Mouse (Mus musculus) limb, embryonic 12.5 days (tissue): ENCODE data around the gene Cnp. TPM values are rescaled to one million over a fixed set of nuclear protein-coding genes. Genes with fewer than 3 reads are reported as not detected.
"Not testable (repeated sequence)": the region's sequence is repeated elsewhere in the genome, so short reads cannot be mapped to it uniquely, and the experiment has no call there.

ENCODE experiments used
- ATAC-seq: fragments of 200-750 bp; cut with Nextera tagmentation; 2 replicates; pipeline ENCODE4 v1.8.0; 2017; ENCODE audit warnings: low read depth, moderate TSS enrichment; ENCODE audit not compliant: insufficient number of reproducible peaks, insufficient read depth, low FRiP score, low TSS enrichment
- H3K27ac ChIP-seq: fragments of 300-500 bp; sonication (generic); 2 replicates; pipeline ENCODE4 v1.5.1; 2016; ENCODE audit warnings: mild to moderate bottlenecking, moderate library complexity
- H3K27me3 ChIP-seq: fragments of 300-500 bp; sonication (generic); 2 replicates; pipeline ENCODE4 v1.6.1; 2016; ENCODE audit warnings: mild to moderate bottlenecking, moderate library complexity
- H3K36me3 ChIP-seq: fragments of 300-500 bp; sonication (generic); 2 replicates; pipeline ENCODE4 v1.6.1; 2016; ENCODE audit warnings: mild to moderate bottlenecking, moderate library complexity
- H3K4me1 ChIP-seq: fragments of 300-500 bp; sonication (generic); replicated peaks from 2 replicates; pipeline ENCODE4 v1.6.1; 2016
- H3K4me2 ChIP-seq: fragments of 300-500 bp; sonication (generic); 2 replicates; pipeline ENCODE4 v1.6.1; 2016; ENCODE audit warnings: mild to moderate bottlenecking, moderate library complexity
- H3K4me3 ChIP-seq: fragments of 300-500 bp; sonication (generic); replicated peaks from 2 replicates; pipeline ENCODE4 v1.5.1; 2016; ENCODE audit warnings: mild to moderate bottlenecking
- H3K9ac ChIP-seq: fragments of 300-500 bp; sonication (generic); replicated peaks from 2 replicates; pipeline ENCODE4 v1.6.1; 2016; ENCODE audit warnings: mild to moderate bottlenecking, moderate library complexity
- H3K9me3 ChIP-seq: fragments of 300-500 bp; sonication (generic); 2 replicates; pipeline ENCODE4 v1.6.1; 2016; ENCODE audit warnings: mild to moderate bottlenecking, moderate library complexity
- WGBS: fragments of 180-500 bp; shearing (Covaris S2); methylation state at CpG from one replicate; pipeline ENCODE4 v1.1.7; 2016; 5-methylcytosine and 5-hydroxymethylcytosine counted together
- polyA plus RNA-seq: library from polyadenylated mRNA; unstranded; fragments of >200 nt; fragmentation: Nextera tagmentation; extraction: Ambion mirVana; gene quantifications from 2 replicates; pipeline ENCODE4 v1.2.1, GENCODE M21; 2016

Cnp gene
- polyA plus RNA-seq: 32.3 and 34.5 TPM in 2 replicates

DNA sequence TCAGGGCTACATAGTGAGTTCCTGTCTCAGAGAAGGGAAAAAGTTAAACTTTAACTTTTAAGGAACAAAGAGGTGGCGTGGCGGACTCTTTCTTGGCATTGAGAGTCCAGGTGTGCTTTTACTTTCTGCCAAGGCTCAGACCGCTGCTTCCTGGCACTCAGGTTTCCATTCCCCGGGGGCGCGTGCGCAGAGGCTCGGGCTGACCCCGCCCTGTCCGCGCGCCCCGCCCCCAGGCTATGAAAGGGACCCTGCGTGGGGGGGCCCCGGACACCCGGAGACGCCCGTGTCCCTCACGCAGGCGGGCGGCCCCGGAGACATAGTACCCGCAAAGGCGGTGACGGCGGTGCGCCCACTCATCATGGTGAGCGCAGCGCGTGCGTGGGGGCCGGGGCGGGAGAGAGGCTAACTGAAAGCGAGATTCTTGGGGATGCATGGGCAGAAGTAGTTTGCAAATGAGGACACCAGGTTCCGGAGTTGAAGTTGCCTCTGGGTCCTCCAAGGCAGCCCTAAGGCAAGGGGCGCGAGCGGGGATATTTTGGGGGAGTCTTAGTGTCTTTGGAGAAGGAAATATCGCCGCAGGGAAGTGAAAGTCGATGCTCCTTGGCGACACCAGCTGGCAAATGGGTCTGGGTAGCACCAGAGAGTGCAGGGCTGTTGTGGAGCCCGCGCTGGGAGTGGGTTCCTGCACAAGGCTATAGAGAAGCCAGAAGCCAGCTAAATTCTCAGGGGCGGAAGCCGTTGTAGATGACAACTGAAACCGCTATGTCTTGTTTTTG is at the start of gene Cnp:
TSS of gene Cnp (plus strand) at position 197 of the 776 bp plus-strand sequence.
- H3K4me3 ChIP-seq: peak within 1 kb of the TSS; percentile 65
- peak within 1 kb of the TSS; percentile 68 for H3K27ac ChIP-seq
- WGBS: 2% methylated on average over 47 of the region's 47 CpGs
- ATAC-seq: peak; percentile 61
- peaks cover 24% of the 10 kb centered on the region for H3K36me3 ChIP-seq
- peak within 1 kb of the TSS; percentile 67 for H3K9ac ChIP-seq
- H3K9me3 ChIP-seq: no peaks in the 10 kb centered on the region
- H3K4me2 ChIP-seq: peak within 1 kb of the TSS; percentile 69
- H3K27me3 ChIP-seq: peaks cover 21% of the 10 kb centered on the region
- H3K4me1 ChIP-seq: peaks cover 15% of the 10 kb centered on the region

DNA sequence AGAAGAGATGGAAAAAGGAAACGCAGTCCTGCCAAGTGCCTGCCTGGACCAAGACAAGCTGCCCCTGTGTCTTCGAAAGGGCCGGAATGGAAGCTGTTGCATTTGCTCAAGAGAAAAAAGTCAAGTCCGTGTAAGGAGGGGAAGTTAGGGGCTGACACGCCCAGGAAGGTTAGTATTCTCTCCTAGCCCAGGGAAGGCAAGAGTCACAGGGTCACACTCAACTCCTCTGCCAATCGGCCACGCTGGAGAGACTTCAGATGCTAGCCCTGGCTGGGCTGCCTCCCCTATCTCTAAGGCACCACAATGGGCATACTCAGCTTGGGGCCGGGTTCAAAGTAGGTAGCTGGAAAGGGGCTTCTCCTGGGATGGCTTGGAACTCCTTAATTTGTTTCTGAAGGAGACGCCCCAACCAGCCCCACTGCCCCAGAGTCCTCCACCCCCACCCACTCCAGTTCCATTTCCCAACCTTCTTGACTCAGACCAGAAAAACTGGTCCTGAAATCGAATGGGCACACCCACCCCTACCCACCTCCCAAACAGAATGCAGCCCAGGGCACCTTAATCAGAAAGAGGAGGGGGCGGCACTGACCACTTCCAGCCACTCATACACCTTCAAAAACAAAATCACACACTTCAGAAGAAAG is 49.6 kb upstream of the Cnp start:
- 62% methylated on average over 11 of the region's 11 CpGs for WGBS
- peak overlapping the region; percentile 93 for H3K4me2 ChIP-seq
- peak overlapping the region; percentile 79 for H3K4me3 ChIP-seq
- H3K27ac ChIP-seq: no peak overlapping the region
- no peaks in the 10 kb centered on the region for H3K27me3 ChIP-seq
- H3K9me3 ChIP-seq: no peaks in the 10 kb centered on the region
- peaks cover 27% of the 10 kb centered on the region for H3K4me1 ChIP-seq
- H3K9ac ChIP-seq: 0 out of 2 replicates have a peak overlapping the region, but pooled peaks have one; percentile 34
- no peak for ATAC-seq
- H3K36me3 ChIP-seq: peaks cover 45% of the 10 kb centered on the region

DNA sequence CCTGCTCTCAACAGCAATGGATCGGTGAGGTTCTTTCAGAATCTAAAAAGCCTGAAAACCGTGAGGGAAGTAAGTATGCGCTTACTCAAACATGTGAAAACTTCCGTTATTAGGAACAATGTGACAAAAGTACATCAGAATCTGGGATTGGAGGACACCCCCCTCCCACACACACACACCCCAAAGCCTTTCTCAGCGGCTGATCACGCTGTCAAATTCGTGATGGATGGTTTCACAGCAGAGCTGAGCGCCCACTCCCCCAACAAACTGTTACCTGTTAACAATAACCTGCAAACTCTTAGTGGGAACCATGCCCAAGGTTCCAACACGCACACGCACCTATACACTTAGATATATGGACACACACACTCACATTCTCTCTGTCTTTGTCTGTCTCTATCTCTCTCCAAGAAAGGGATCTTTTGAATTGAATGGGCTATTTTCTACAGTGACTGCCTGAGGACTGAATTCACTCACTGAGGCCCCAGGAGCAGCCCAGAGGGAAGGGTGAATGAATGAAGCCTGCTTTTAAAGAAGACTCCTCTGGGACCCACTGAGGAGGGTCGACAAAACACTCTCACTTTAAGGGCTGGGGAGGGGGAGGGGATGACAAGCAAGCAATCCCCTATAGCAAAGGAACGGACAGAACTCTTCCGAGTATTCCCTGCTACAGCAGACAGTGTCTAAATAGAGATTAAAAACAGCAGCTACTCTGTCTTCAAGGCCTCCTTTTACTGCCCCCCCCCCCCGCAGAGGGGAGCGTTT is 48.5 kb upstream of the Cnp start:
- no peak for ATAC-seq
- Histone ChIP-seq H3K4me1 (peaks cover 27% of the 10 kb centered on the region), H3K36me3 (peaks cover 34% of the 10 kb centered on the region), H3K27ac (no peak overlapping the region), H3K4me3 (peak overlapping the region; percentile 79), H3K27me3 (no peaks in the 10 kb centered on the region), H3K4me2 (peak overlapping the region; percentile 93), H3K9me3 (no peaks in the 10 kb centered on the region), H3K9ac (peak overlapping the region; percentile 75)
- WGBS: 13% methylated on average over 15 of the region's 15 CpGs

DNA sequence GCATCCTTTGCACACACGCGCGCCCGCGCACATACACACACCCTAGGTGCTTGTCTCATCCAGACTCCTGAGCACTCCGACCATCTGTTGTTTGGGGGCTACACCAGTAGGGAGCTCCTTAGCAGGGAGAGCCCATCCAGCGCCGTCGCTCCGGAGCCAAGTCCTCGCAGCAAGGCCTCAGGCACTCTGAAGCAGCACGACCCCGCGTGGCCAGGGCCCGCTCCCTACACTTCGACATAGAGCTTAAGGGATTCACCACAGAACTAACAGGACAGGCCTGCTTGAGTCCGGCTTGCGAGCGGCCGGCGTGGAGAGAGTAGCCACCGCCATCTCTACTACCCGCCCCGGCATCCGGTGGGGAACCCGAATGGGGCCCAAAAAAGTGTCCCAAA is 47.6 kb upstream of the Cnp start:
- peaks cover 27% of the 10 kb centered on the region for H3K4me1 ChIP-seq
- H3K4me3 ChIP-seq: peak overlapping the region; percentile 79
- peak overlapping the region; percentile 91 for H3K27ac ChIP-seq
- peak overlapping the region; percentile 75 for H3K9ac ChIP-seq
- H3K27me3 ChIP-seq: no peaks in the 10 kb centered on the region
- WGBS: under 1% methylated on average over 26 of the region's 26 CpGs
- peaks cover 26% of the 10 kb centered on the region for H3K36me3 ChIP-seq
- peak overlapping the region; percentile 93 for H3K4me2 ChIP-seq
- H3K9me3 ChIP-seq: no peaks in the 10 kb centered on the region
- peak; percentile 16; the same call in 1 of the 2 replicates for ATAC-seq

DNA sequence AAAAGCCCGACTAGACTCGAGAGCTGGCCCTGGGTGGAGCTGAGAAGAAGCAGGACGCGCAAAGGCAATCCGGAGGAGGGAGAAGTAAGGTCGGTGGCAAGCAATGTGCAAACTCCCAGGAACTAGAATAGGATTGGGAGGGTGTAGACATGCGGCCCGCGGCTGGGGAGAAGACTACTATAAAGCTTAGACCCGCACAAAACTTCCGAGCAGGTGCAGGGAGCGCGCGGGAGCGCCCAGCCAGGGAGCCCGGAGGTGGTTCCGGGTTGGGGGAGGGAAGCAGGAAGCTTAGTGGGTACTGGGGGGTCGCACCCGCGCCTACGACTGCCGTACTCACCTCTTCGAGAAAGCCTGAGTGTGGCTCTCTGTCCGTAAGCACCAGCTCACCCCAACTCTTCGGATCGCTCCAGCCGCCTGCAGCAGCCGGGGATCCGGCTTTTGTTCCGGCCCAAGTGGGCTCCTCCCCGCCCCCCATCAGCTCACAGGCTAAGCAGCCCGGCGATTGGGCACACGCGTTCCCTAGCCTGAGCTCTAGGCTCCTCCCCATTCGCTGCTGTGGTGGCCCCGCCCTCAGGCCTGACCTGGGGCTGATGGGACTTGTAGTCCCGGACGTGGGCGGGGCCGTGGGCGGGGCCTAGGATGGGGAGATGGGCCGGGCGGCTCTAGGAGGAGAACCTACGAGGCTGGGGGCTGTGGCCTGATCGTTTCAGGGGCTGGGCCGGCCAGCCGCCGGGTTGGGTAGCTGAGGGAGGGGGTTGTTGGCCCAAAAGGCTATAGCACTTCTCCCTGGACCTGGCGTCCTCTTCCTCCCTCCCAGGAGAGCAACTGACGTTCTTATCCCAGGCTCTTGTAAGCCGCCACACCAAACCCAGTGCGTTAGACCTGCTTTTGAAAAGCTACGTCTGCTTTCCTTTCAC is 47.0 kb upstream of the Cnp start, which contains the start of gene Acly:
TSS of gene Acly (minus strand) at position 543 of the 917 bp plus-strand sequence.
- peak within 1 kb of the TSS; percentile 79 for H3K4me3 ChIP-seq
- under 1% methylated on average over 53 of the region's 54 CpGs for WGBS
- H3K4me1 ChIP-seq: peaks cover 27% of the 10 kb centered on the region
- ATAC-seq: peak; percentile 97
- H3K27ac ChIP-seq: peak within 1 kb of the TSS; percentile 91
- peaks cover 19% of the 10 kb centered on the region for H3K36me3 ChIP-seq
- peak within 1 kb of the TSS; percentile 93 for H3K4me2 ChIP-seq
- no peaks in the 10 kb centered on the region for H3K9me3 ChIP-seq
- H3K27me3 ChIP-seq: no peaks in the 10 kb centered on the region
- H3K9ac ChIP-seq: peak within 1 kb of the TSS; percentile 75

DNA sequence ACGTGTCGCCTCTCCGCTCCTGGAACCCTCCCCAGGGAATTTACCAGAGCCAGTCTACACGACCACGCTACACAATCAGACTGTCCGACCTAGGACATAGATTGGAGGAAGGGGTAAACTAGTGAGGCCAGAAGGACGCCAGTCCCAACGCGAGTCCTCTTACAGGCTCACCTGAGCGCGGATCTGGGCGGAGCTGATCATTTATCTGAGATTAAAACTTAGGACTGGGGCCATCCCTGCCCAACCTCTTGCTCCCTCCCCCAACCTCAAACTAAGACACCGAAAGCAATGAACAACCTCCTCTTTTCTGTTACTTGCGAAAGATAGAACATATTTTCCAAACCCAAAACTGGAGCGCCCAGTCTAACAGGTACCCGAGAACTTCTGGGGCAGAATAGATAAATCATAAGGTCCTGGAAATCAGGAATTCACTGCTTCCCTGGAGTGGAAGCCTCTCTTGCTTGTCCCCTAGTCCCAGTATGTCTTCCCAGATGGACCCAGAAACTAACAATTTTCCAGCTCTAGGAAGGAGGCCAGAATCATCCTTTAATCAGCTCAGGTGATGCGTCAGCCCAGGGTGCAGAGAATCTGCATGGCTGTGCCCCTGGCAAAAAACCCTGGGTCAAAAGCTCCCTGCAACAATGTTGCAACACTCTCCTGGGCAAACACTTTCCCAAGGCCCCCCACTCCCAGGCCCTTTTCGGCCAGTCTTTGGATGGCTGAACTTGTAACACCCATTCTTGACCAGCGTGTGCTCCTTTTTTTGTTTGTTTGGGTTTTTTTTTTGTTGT is 46.1 kb upstream of the Cnp start:
- peak overlapping the region; percentile 79 for H3K4me3 ChIP-seq
- 22% methylated on average over 19 of the region's 19 CpGs for WGBS
- peak; percentile 34; the same call in 1 of the 2 replicates for ATAC-seq

DNA sequence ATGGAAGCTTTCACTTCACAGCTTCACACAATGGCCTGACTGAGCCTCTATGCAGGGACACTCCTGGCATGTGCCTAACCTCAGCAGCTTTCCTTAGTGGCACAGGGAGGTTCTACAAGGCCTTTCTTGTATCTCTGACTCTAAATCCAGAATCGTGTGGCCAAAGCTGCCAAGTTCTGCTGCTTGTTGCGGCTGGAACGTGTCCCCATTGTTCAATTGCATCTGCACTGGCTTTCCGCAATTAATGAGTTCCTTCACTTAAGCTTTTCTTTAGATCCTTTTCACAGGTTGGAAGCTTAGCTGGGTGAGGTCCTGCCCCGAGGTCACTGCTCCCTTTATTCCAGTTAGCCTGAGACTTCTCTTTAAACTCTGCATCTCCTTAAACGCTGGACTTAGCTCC is 40.8 kb upstream of the Cnp start:
- Histone ChIP-seq H3K9me3 (no peaks in the 10 kb centered on the region), H3K27me3 (no peaks in the 10 kb centered on the region), H3K4me3 (no peak overlapping the region), H3K4me1 (no peaks in the 10 kb centered on the region), H3K36me3 (no peaks in the 10 kb centered on the region), H3K27ac (no peak overlapping the region), H3K9ac (no peak overlapping the region), H3K4me2 (no peak overlapping the region)
- ATAC-seq: no peak
- 74% methylated on average over 6 of the region's 6 CpGs for WGBS

More for the DNA sequence above, 46.1 kb upstream of the Cnp start:
- H3K36me3 ChIP-seq: peaks cover 11% of the 10 kb centered on the region
- H3K4me2 ChIP-seq: peak overlapping the region; percentile 93
- H3K4me1 ChIP-seq: peaks cover 27% of the 10 kb centered on the region
- peak overlapping the region; percentile 66 for H3K9ac ChIP-seq
- no peaks in the 10 kb centered on the region for H3K27me3 ChIP-seq
- H3K9me3 ChIP-seq: no peaks in the 10 kb centered on the region
- peak overlapping the region; percentile 91 for H3K27ac ChIP-seq

DNA sequence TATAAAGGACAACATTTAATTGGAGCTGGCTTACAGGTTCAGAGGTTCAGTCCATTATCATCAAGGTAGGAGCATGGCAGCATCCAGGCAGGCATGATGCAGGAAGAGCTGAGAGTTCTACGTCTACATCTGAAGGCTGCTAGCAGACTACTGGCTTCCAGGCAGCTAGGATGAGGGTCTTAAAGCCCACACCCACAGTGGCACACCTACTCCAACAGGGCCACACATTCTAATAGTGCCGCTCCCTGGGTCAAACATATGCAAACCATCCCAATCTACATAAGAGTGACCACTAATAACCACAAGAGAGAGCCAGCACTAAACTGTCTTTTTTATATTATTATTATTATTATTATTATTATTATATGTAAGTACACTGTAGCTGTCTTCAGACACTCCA is 40.3 kb upstream of the Cnp start:
- H3K4me3 ChIP-seq, H3K27me3 ChIP-seq: not testable (repeated sequence)

DNA sequence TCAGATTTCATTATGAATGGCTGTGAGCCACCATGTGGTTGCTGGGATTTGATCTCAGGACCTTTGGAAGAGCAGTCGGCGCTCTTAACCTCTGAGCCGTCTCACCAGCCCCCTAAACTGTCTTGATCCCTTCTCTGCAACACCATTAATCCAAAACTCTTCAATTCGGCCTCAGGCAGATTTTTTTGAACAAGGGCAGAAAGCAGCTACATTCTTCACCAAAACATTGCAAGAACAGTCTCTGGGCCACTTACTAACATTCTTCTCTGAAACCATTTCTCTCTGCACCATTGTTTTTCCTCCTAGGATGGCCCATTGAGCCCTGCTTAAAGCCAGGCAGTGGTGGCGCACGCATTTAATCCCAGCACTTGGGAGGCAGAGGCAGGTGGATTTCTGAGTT is 39.9 kb upstream of the Cnp start:
- not testable (repeated sequence) for H3K4me1 ChIP-seq, H3K27me3 ChIP-seq, H3K4me3 ChIP-seq, H3K9me3 ChIP-seq, H3K27ac ChIP-seq, ATAC-seq, H3K9ac ChIP-seq, H3K4me2 ChIP-seq, H3K36me3 ChIP-seq
- 83% methylated on average over 6 of the region's 6 CpGs for whole genome bisulfite sequencing

More for the DNA sequence above, 40.3 kb upstream of the Cnp start:
- H3K4me1 ChIP-seq, H3K9ac ChIP-seq, H3K4me2 ChIP-seq, H3K36me3 ChIP-seq, ATAC-seq, H3K27ac ChIP-seq, H3K9me3 ChIP-seq: not testable (repeated sequence)
- WGBS: 86% methylated on average over 2 of the region's 2 CpGs

DNA sequence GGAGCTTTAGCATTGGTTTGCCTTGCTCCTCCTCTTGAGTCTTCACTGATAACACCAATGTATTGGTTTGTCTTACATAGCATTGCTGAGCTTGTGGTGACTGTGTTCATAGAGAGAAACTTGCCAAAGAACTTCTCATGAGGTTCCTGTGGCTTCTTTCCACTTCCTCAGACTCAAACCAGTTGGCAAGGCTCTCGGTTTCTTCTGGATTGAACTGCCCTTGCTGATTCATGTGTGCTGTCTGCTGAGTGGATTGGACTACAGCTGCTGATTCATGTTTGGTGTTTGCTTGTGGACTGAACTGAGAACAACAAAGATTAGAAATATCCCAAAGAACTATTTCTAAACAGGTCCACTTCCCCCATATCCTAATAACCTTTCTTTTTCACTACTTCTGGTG is 38.7 kb upstream of the Cnp start:
- WGBS: 89% methylated on average over 1 of the region's 1 CpGs
- Histone ChIP-seq H3K27me3 (no peaks in the 10 kb centered on the region), H3K9ac (no peak overlapping the region), H3K4me2 (no peak overlapping the region), H3K36me3 (no peaks in the 10 kb centered on the region), H3K4me3 (no peak overlapping the region), H3K4me1 (no peaks in the 10 kb centered on the region), H3K9me3 (no peaks in the 10 kb centered on the region), H3K27ac (no peak overlapping the region)
- no peak for ATAC-seq
